Mouse (Mus musculus) thymus, adult 2 months (tissue): ENCODE data around the gene Rbbp7.

ENCODE experiments used
- CTCF ChIP-seq: fragments of 200-500 bp; IDR thresholded peaks from 2 replicates; pipeline ENCODE4 v1.5.1; 2012; ENCODE audit warnings: mild to moderate bottlenecking, control low read depth, low read length, moderate library complexity, borderline replicate concordance; ENCODE audit not compliant: control insufficient read depth, poor library complexity, insufficient read depth; ENCODE audit errors: extremely low read depth
- POLR2A ChIP-seq: fragments of 200-500 bp; IDR thresholded peaks from 2 replicates; pipeline ENCODE4 v1.6.1; 2012; ENCODE audit warnings: mild to moderate bottlenecking, low read length, control low read depth, moderate library complexity; ENCODE audit not compliant: control insufficient read depth, poor library complexity, insufficient read depth; ENCODE audit errors: extremely low read depth

DNA sequence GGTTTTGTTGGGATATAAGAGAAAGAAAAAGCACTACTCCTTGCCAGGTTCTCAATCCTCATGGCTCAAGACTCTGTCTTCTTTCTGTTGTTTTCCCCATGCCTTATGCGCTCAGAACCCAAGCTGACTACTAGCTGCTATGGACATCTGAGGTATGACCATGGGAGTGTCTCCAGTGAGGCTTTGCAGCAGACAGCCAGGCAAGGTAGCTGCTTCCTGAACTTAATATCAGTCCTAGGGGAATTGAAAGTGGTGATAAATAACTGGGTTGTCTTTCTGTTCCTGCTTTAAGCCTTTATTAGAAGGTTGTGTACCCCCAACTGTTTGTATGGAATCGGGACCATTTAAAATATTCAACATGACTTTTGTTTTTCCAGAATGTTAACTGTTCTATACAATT, 7.8 kb upstream of the Rbbp7 start:
- TF ChIP-seq POLR2A: no peak
- TF ChIP-seq CTCF: no peak
